Mouse (Mus musculus): ENCODE data around the gene Trp73.

The Trp73 gene

GRCm38 (mm10) chr4:154140182-154140212, at the start of gene Trp73:
TSS of gene Trp73 (minus strand) at chr4:154140208.
- no peak for DNase-seq (ENCODE audit: low spot score)

GRCm38 (mm10) chr4:154188948-154189347, 48.9 kb upstream of the Trp73 start:
- DNase-seq (ENCODE audit: low spot score): no peak

DNA sequence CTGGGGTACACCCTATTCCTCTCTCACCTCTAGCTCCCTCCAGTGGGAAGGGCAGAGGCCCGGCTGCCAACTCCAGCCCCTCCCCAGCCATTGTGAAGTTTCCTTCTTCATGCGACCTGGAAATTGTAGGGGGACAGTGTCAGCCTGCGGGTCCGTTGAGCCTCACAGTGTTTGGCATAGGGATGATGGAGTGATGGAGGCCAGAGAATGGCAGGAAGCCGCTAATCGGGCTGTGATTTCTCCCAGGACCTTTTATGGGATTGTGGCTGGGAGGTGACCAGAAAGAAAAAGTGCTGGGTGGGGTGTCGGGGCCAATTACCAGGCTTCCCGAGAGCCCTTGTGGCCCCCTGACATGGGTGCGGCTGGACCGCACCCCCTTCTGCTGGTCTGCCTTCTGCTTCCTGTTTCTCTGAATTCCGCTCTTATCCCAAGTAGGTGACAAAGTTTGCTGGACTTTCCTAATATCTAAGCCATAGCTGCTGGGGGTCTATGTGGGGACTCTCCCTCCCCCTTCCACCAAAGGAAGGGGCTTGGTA, 46.1 kb upstream of the Trp73 start:
- no peak for DNase-seq (ENCODE audit: low spot score)

- no peak for DNase-seq (ENCODE audit: low spot score)
Measured at GRCm38 (mm10) chr4:154185001-154185400, 45.0 kb upstream of the Trp73 start.

- DNase-seq (ENCODE audit: low spot score): no peak
Measured at GRCm38 (mm10) chr4:154183566-154183965, 43.6 kb upstream of the Trp73 start.

DNA sequence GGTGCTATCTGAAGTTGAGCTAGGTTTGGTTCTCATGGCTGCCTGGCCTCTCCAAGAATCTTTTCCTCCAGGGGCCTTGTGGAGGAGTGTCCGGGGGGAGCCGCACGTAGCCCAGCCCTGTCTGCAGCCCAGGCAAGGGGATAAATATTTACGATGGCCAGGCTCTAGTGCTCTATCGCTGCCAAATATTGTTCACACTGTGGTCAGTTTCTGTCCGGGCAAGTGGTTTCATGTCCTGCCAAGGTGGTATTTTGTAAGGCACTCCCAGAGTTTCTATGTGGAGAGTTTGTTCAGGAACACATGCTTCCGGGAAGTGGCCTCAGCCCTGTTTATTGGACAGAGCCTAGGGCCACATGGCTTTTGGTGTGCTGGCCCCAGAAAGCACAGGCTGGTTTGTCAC, 41.0 kb upstream of the Trp73 start:
- DNase-seq (ENCODE audit: low spot score): no peak

DNA sequence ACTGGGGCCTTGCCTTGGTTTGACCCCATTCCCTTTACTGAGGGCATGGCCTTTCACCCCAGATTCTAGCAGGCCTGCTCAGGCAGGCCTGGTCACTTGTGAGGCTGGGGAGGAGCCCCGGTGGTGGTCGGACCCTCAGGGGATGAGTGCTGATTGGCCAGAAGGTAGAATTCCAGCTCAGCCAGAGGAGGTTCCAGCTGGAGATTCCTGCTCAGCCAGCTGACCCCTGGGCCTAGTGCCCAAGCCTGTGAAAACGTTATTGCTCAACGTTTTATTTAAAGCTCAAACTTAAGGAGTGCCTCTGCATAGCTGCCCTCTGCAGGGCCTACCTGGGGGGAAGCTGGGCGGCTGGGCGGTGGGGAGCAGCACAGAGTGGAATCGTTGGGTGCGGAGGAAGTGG, 37.2 kb upstream of the Trp73 start:
- DNase-seq (ENCODE audit: low spot score): peak; percentile 63

DNA sequence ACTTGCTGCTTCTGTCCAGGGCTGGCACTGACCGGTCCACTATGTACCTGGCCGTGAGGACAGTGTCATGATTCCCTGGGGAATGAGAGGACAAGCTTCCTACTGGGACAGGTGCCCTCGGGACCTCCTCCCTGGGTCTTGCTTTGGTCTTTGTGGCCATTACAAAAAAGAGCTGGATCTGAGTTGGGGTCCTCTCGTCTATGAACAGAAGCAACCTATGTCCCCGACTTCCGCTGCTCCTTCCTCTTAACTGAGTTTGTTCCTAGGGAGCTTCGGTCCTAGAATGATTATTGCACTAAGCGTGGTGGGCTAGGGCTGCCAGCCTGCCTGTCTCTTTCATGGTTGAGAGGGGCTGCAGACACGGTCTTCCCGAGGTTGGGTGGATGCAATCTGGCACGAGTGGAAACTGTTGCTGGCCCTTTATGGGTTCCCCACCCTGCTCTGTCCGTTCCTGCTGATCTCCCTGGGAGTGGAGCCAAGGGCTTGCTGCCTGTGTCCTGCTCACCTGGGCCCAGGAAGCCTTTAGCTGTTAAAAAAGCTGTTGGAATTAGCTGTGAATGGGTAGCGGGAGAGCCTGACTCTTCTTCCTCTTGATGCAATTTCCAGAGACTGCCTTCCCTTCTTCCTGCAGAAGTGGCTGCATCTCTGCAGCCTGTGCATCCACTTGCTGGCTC, 32.1 kb upstream of the Trp73 start:
- DNase-seq (ENCODE audit: low spot score): no peak

DNA sequence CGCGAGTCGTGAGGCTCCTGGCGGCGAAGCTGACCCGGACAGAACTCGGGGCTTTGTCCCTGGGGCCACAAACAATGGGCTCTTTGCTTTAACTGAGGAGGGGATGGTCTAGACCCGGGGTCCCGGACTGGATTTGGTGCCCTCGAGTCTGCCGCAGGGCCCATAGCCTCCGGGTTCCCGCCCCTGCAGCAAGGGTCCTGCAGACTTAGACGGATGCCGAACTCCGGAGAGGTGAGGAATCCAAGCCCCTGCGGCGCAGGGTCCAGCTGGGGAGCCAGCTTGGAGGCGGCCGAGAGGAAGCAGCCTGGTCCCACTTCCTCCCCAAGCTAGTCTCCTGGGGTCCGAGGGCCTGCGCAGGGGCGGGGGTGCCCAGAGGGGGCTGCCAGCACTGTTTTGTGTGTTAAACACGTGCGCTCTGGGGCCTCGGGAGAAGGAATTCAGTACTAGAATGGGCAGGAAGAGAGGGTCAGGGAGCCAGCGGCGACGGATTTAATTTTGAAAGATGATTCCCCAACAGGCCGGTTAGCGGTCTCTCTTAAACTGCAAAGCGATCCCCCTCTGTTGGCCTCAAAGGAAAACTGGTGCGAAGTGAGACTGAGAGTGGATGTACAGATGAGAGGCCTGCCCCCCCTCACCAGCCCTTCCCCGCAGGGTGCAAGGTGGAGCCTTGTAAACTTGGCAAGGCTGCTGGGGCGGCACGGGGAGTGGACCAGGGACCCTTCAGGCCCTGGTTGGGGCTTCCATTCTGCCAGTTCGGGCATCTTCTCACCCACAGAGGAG, 31.3 kb upstream of the Trp73 start:
- DNase-seq (ENCODE audit: low spot score): no peak

DNA sequence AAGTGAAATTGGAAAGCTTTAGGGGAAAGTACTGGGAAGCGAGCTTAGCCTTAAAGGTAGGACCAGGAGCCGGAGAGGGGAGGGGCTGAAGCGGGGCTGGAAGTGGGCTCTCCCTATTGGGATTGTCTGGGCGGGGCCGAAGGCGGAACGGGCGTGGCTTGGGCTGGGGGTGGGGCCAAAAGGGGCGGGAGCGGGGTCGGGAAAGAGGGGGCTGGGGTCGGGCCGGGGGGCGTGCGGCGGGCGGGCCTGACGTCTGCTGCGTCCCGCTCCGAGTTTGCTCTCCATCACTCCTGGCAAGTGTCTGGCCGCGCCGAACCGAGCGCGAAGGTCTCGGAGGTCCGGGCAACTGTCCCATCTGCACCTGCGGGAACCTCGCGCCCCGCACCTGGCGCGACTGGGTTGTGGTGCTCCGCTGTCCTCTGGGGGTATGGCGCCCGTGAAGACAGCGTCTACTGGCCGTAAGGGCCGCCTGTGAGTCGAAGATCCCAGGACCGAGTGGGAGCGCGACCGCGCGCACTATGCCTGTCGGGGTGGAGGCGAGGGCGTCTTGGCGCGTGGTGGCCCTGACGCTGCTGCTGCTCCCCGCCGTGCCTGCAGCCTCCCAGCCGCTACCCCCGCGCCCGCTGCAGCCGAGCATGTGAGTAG, 30.6 kb upstream of the Trp73 start, which contains the start of gene Megf6:
TSS of gene Megf6 (plus strand) at position 225 of the 645 bp plus-strand sequence.
- no peak for DNase-seq (ENCODE audit: low spot score)

- no peak for DNase-seq (ENCODE audit: low spot score)
Measured at GRCm38 (mm10) chr4:154170021-154170420, 30.0 kb upstream of the Trp73 start.

- peak; percentile 48 for DNase-seq (ENCODE audit: low spot score)
Measured at GRCm38 (mm10) chr4:154167053-154167452, 27.0 kb upstream of the Trp73 start.

- DNase-seq (ENCODE audit: low spot score): peak; percentile 71
Measured at GRCm38 (mm10) chr4:154163296-154163695, 23.3 kb upstream of the Trp73 start.

DNA sequence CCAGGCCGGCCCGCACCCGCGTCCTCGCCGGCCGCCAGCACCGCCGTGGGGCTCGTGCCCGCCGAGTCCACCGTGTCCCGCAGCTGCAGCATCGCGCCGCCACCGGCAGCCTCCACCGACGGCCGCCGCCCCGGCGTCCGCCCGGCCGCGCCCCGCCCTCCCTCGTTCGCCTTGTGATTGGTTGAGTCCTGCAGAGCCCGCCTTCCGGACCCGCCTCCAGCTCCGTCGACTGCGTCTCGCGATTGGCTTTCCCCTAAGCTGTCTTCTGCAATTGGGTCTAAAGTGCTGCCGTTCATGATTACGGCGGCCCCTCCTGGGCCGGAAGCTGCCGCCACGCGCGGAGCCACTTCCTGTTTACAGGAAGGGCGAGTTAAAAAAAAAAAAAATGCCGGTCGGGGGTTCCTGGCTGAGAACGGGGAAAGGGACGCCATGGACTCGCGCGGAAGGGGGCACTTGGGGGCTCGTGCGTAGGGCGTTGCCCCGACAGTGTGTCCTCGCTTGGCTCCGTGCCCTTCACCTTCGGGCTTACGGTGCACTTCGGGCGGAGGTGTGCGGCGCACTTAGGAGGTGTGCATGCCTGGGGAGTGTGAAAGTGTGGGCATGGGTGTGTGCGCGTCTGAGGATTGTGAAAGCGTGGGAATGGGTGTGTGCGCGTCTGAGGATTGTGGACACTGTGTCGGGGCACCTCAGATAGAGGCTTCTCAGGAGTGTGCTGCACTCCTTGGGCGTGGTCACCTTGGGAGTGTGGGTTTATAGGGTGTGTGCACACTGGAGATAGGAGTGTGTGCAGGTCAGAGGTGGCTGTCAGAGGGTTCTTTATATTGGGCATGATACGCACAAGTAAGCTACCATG, 20.8 kb upstream of the Trp73 start, which contains the start of gene Tprgl:
TSS of gene Tprgl (minus strand) at position 129 of the 853 bp plus-strand sequence.
- DNase-seq (ENCODE audit: low spot score): peak; percentile 95

DNA sequence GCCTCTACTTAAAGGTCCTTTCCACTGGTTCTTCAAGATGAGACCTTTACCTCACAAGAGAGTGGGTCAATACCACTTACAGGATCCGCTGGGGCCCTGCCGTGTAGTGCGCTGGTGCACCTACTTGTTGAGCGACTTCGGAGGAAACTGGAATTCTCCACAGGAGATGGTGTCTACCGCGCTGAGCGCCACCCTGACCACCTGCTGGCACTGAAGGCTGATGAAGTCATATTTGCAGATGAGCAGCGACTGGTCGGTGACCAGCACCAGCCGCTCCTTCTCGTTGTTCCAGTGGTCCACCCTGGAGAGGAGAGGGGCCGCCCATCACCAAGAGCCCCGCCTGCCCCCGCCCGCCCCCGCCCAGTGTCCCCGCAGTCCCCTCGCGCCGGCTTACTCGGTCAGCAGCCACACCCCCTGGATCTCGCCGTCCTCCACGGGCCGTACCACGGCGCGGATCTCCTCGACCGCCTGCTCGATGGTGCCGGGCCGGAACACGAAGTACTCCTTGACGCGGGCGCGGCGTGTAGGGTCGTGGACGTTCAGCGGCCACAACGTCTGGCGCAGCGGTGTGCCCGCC, 20.0 kb upstream of the Trp73 start:
- peak; percentile 12 for DNase-seq (ENCODE audit: low spot score)

GRCm38 (mm10) chr4:154159002-154159401, 19.0 kb upstream of the Trp73 start:
- peak; percentile 86 for DNase-seq (ENCODE audit: low spot score)

GRCm38 (mm10) chr4:154157970-154158662, 18.1 kb upstream of the Trp73 start:
- no peak for DNase-seq (ENCODE audit: low spot score)

DNA sequence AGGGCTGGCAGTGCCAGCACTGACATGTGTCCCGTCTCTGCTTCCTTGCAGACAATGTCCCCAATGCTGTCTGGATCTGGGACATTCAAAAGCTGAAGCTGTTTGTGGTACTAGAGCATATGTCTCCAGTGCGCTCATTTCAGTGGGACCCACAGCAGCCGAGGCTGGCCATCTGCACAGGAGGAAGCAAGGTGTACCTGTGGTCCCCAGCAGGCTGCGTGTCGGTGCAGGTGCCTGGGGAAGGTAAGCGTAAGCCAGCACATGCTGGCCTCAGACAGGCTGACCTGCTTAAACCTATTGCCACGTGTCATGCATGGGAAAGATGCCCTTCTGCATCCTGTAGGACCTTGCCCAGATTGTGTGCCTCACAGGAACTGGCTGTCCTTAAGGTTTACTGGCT, 16.0 kb upstream of the Trp73 start:
- no peak for DNase-seq (ENCODE audit: low spot score)

GRCm38 (mm10) chr4:154154104-154154503, 14.1 kb upstream of the Trp73 start:
- DNase-seq (ENCODE audit: low spot score): no peak

DNA sequence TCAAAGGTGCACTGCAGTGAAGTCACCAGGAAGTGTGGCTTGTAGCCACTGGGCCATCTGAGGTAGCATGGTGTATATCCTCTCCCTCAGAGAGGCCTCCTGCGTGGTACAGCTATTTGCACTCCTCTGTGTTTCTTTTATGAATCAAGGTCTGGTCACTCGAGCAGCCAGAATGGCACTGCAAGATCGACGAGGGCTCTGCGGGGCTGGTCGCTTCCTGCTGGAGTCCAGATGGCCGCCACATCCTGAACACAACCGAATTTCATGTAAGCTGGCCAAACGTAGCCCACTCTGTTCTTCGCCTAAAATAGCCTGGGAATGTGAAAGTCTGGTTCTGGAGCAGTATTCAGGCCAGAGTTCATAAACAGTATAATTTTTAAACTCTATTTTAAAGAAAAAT, 6.3 kb upstream of the Trp73 start:
- no peak for DNase-seq (ENCODE audit: low spot score)

DNA sequence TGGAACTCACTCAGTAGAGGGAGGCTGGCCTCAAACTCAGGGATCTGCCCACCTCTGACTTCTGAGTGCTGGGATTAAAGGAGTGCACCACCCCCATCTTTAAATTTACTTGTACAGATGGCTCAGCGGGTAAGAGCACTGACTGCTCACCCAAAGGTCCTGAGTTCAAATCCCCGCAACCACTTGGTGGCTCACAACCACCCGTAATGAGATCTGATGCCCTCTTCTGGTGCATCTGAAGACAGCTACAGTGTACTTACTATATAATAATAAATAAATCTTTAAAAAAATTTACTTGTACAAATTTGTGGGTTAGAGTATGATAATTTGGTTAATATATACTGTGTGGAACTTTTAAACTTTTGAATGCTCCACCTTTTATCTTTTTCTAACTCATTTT, 4.7 kb upstream of the Trp73 start:
- DNase-seq (ENCODE audit: low spot score): no peak
